Mouse (Mus musculus) layer of hippocampus, adult 2 months (tissue): ENCODE results near the gene Polm. TPM values are rescaled to one million over a fixed set of nuclear protein-coding genes. Genes with fewer than 3 reads are reported as not detected.

Experiments
- DNase-seq, 2 experiments: peaks; one replicate each; pipeline ENCODE4 v3.0.0; 2022; ENCODE audit warnings: low spot score in 2 of 2
- H3K27ac ChIP-seq: fragments of 200-600 bp; 2 replicates; pipeline ENCODE4 v1.8.1; 2022
- H3K4me3 ChIP-seq: fragments of 200-600 bp; 2 replicates; pipeline ENCODE4 v1.8.1; 2022; ENCODE audit warnings: mild to moderate bottlenecking
- CTCF ChIP-seq: fragments of 200-600 bp; conservative IDR thresholded peaks from 2 replicates; pipeline ENCODE4 v1.8.1; 2022; ENCODE audit warnings: antibody characterized with exemption, mild to moderate bottlenecking, moderate library complexity
- total RNA-seq, 2 experiments: library from RNA; stranded (reverse); gene quantifications; 2 replicates each; pipeline ENCODE4 v1.2.3; 2021

The Polm gene
- total RNA-seq, 2 experiments from 2014 or later: 14.1 to 15.5 TPM

GRCm38 (mm10) chr11:5795290-5795689 is 42.5 kb downstream of the Polm start:
- H3K4me3 ChIP-seq: no peak overlapping the region
- DNase-seq: no peak
- peak overlapping the region; percentile 94 for H3K27ac ChIP-seq
- no peak for TF ChIP-seq CTCF

- Histone ChIP-seq H3K4me3 (no peak overlapping the region), H3K27ac (no peak overlapping the region)
- DNase-seq: no peak
- no peak for TF ChIP-seq CTCF
Observed at GRCm38 (mm10) chr11:5790431-5790830, 47.4 kb downstream of the Polm start.

GRCm38 (mm10) chr11:5789754-5790333 is 48.0 kb downstream of the Polm start:
- no peak for TF ChIP-seq CTCF
- Histone ChIP-seq H3K4me3 (peak overlapping the region; percentile 76), H3K27ac (no peak overlapping the region)
- DNase-seq: no peak

- DNase-seq: no peak
- H3K27ac ChIP-seq: peak overlapping the region; percentile 94
- no peak; the same call in 1 of the 2 replicates for TF ChIP-seq CTCF
- H3K4me3 ChIP-seq: peak overlapping the region; percentile 76
Observed at GRCm38 (mm10) chr11:5789071-5789753, 48.6 kb downstream of the Polm start.

GRCm38 (mm10) chr11:5788056-5789014 is 49.5 kb downstream of the Polm start, which contains the start of gene Dbnl:
Gene Dbnl (plus strand): TSS chr11:5788488.
- peak; percentile 80 for TF ChIP-seq CTCF
- DNase-seq: peak; percentile 95 to 97
- peak within 1 kb of the TSS; percentile 94 for H3K27ac ChIP-seq
- peak within 1 kb of the TSS; percentile 76 for H3K4me3 ChIP-seq

GRCm38 (mm10) chr11:5787671-5788055 is 50.2 kb downstream of the Polm start:
- peak overlapping the region; percentile 76 for H3K4me3 ChIP-seq
- no peak for DNase-seq
- peak overlapping the region; percentile 94 for H3K27ac ChIP-seq
- no peak for TF ChIP-seq CTCF

- no peak for TF ChIP-seq CTCF
- no peak for DNase-seq
- no peak overlapping the region for H3K4me3 ChIP-seq
- no peak overlapping the region for H3K27ac ChIP-seq
Observed at GRCm38 (mm10) chr11:5785732-5786131, 52.1 kb downstream of the Polm start.

- H3K4me3 ChIP-seq: no peak overlapping the region
- TF ChIP-seq CTCF: peak; percentile 41
- no peak overlapping the region for H3K27ac ChIP-seq
- no peak for DNase-seq
Observed at GRCm38 (mm10) chr11:5782199-5782944, 55.4 kb downstream of the Polm start.

GRCm38 (mm10) chr11:5780035-5780499 is 57.7 kb downstream of the Polm start:
- H3K4me3 ChIP-seq: no peak overlapping the region
- no peak for DNase-seq
- no peak overlapping the region for H3K27ac ChIP-seq
- no peak for TF ChIP-seq CTCF

GRCm38 (mm10) chr11:5778481-5778880 is 59.3 kb downstream of the Polm start:
- Histone ChIP-seq H3K4me3 (no peak overlapping the region), H3K27ac (no peak overlapping the region)
- no peak for DNase-seq
- peak; percentile 63 for TF ChIP-seq CTCF

Other genes starting within 250 kb of the Polm start
- 10 to 100 TPM; 57.3 to 61.4 TPM for gene Mrps24, start 122.3 kb downstream of the Polm start, total RNA-seq
- 10 to 100 TPM; 65.3 to 67.2 TPM for gene Urgcp, start 75.6 kb downstream of the Polm start, total RNA-seq
- 10 to 100 TPM; 74.6 to 80.0 TPM for gene Dbnl, start 49.5 kb downstream of the Polm start, total RNA-seq
- 10 to 100 TPM; 14.7 to 16.2 TPM for gene Pgam2, start 34.3 kb downstream of the Polm start, total RNA-seq
- gene Aebp1, start 23.9 kb upstream of the Polm start, total RNA-seq: 1 to 10 TPM; 6.2 to 9.1 TPM
- gene Pold2, start 40.3 kb upstream of the Polm start, total RNA-seq: 10 to 100 TPM; 19.8 to 23.2 TPM
- gene Myl7, start 60.8 kb upstream of the Polm start, total RNA-seq: not detected
- gene Gck, start 112.1 kb upstream of the Polm start, total RNA-seq: 1 to 10 TPM; 2.4 to 3.3 TPM
- 10 to 100 TPM; 63.4 to 71.4 TPM for gene Ykt6, start 117.7 kb upstream of the Polm start, total RNA-seq
- gene Camk2b, start 228.3 kb upstream of the Polm start, total RNA-seq: 1,000 to 10,000 TPM; 1,149 to 1,215 TPM